Mouse (Mus musculus) small intestine, adult 2 months (tissue): ENCODE results near the gene Snap25.

Experiments
- CTCF ChIP-seq: fragments of 200-500 bp; IDR thresholded peaks from 2 replicates; pipeline ENCODE4 v1.5.1; 2012; ENCODE audit warnings: low read depth, mild to moderate bottlenecking, control low read depth, inconsistent platforms, low read length, moderate library complexity, mixed read lengths; ENCODE audit not compliant: insufficient replicate concordance, insufficient read length; ENCODE audit errors: extremely low read depth
- POLR2A ChIP-seq: fragments of 200-500 bp; IDR thresholded peaks from 2 replicates; pipeline ENCODE4 v1.6.1; 2012; ENCODE audit warnings: low read depth, mild to moderate bottlenecking, control low read depth, inconsistent platforms, low read length, moderate library complexity

- no peak for TF ChIP-seq CTCF
- TF ChIP-seq POLR2A: no peak
Measured at GRCm38 (mm10) chr2:136802076-136802475, 88.8 kb downstream of the Snap25 start.
